Mouse (Mus musculus) cerebellum, postnatal 4 days (tissue): Measurements from ENCODE around the gene Wdr6.

Experiments used
- DNase-seq, 2 experiments: peaks; one replicate each; pipeline ENCODE4 v3.0.0; 2022; ENCODE audit warnings: low spot score in 2 of 2, mixed read lengths in 1 of 2

The Wdr6 gene

GRCm38 (mm10) chr9:108523341-108523740 lies 55.2 kb downstream of the Wdr6 start:
- no peak for DNase-seq
